Comparison of ENCODE assay signal across 1 mouse cellular context in genomic region chr4:124773449-124773848, GRCm38 (mm10).
TF ChIP-seq lines count a peak whose summit lies in the region.

No protein-coding gene starts in this region.

TF ChIP-seq in MEL, 35 proteins besides CTCF, POLR2A, EP300 and RAD21 (continued from another document):
- TF ChIP-seq BHLHE40 (IDR thresholded peaks at IDR 0.05; ENCODE audit: borderline replicate concordance, low read depth, low read length) (no peak), RCOR1 (IDR thresholded peaks at IDR 0.05; ENCODE audit: low read depth, low read length) (peak; percentile 79), GABPA (IDR thresholded peaks at IDR 0.05; ENCODE audit: low read depth, low read length) (no peak), ETS1 (IDR thresholded peaks at IDR 0.05; ENCODE audit: low read depth, low read length) (0 out of 2 replicates have a peak, but pooled peaks have one; percentile 15), ZNF384 (IDR thresholded peaks at IDR 0.05; ENCODE audit: low read depth, low read length) (peak; percentile 78), TAL1 (IDR thresholded peaks at IDR 0.05; ENCODE audit: low read length) (peak; percentile 55)
